Mouse (Mus musculus) megakaryocyte, embryonic 14.5 days (primary cell): ENCODE data around the gene Tgfbr3.

Experiments used
- FLI1 ChIP-seq: IDR thresholded peaks from 2 replicates; pipeline ENCODE4 v1.6.1; 2012; ENCODE audit warnings: low read length, inconsistent platforms, mixed read lengths
- GATA1 ChIP-seq: IDR thresholded peaks from 3 replicates; pipeline ENCODE4 v1.6.1; 2012; ENCODE audit warnings: mixed read lengths, low read length, inconsistent platforms, borderline replicate concordance

GRCm38 (mm10) chr5:107287254-107287907, 2.0 kb downstream of the Tgfbr3 start:
- TF ChIP-seq GATA1 (no peak), FLI1 (no peak)
